Mouse (Mus musculus) cerebellum, postnatal 14 days (tissue): ENCODE data around the gene Uox.

ENCODE experiments used
- DNase-seq, 2 experiments: peaks; one replicate each; pipeline ENCODE4 v3.0.0; 2021; ENCODE audit warnings: mixed read lengths in 2 of 2

Gene Uox

GRCm38 (mm10) chr3:146570148-146570782 is at the start of gene Uox:
Gene Uox, plus strand, starts transcription at chr3:146570426.
- no peak for DNase-seq

- DNase-seq: peak; percentile 90 to 91
Observed at GRCm38 (mm10) chr3:146520798-146521651, 49.2 kb upstream of the Uox start, which contains the start of gene Rpf1. Gene Rpf1, minus strand, starts transcription at chr3:146521429.

- no peak for DNase-seq
Observed at GRCm38 (mm10) chr3:146521652-146522020, 48.6 kb upstream of the Uox start.

GRCm38 (mm10) chr3:146528335-146528734 is 41.9 kb upstream of the Uox start:
- no peak for DNase-seq

GRCm38 (mm10) chr3:146534986-146535385 is 35.2 kb upstream of the Uox start:
- no peak for DNase-seq

- no peak for DNase-seq
Observed at GRCm38 (mm10) chr3:146540521-146541273, 29.5 kb upstream of the Uox start.

GRCm38 (mm10) chr3:146543632-146544031 is 26.6 kb upstream of the Uox start:
- no peak for DNase-seq

- DNase-seq: no peak
Observed at GRCm38 (mm10) chr3:146554816-146555215, 15.4 kb upstream of the Uox start.

GRCm38 (mm10) chr3:146556567-146556966 is 13.7 kb upstream of the Uox start:
- DNase-seq: no peak

GRCm38 (mm10) chr3:146557507-146557906 is 12.7 kb upstream of the Uox start:
- no peak for DNase-seq

GRCm38 (mm10) chr3:146562936-146563335 is 7.3 kb upstream of the Uox start:
- no peak for DNase-seq

GRCm38 (mm10) chr3:146564268-146565064 is 5.8 kb upstream of the Uox start:
- DNase-seq: peak; percentile 90 to 93

GRCm38 (mm10) chr3:146565065-146565411 is 5.2 kb upstream of the Uox start:
- no peak for DNase-seq

- no peak for DNase-seq
Observed at GRCm38 (mm10) chr3:146567366-146567765, 2.9 kb upstream of the Uox start.

GRCm38 (mm10) chr3:146567884-146568530 is 2.2 kb upstream of the Uox start:
- no peak for DNase-seq

GRCm38 (mm10) chr3:146569594-146569993 is 632 bp upstream of the Uox start:
- no peak for DNase-seq

GRCm38 (mm10) chr3:146570939-146571338 is 713 bp downstream of the Uox start:
- DNase-seq: no peak

GRCm38 (mm10) chr3:146571341-146571740 is 1.1 kb downstream of the Uox start:
- DNase-seq: peak in 1 of 2 experiments; percentile 5

- DNase-seq: no peak
Observed at GRCm38 (mm10) chr3:146577591-146577990, 7.4 kb downstream of the Uox start.

GRCm38 (mm10) chr3:146580039-146580729 is 10.0 kb downstream of the Uox start:
- no peak for DNase-seq

- no peak for DNase-seq
Observed at GRCm38 (mm10) chr3:146583478-146583877, 13.3 kb downstream of the Uox start.

- no peak for DNase-seq
Observed at GRCm38 (mm10) chr3:146583908-146584307, 13.7 kb downstream of the Uox start.
